Mouse (Mus musculus): ENCODE measurements around the gene Fbxw8.

DNA sequence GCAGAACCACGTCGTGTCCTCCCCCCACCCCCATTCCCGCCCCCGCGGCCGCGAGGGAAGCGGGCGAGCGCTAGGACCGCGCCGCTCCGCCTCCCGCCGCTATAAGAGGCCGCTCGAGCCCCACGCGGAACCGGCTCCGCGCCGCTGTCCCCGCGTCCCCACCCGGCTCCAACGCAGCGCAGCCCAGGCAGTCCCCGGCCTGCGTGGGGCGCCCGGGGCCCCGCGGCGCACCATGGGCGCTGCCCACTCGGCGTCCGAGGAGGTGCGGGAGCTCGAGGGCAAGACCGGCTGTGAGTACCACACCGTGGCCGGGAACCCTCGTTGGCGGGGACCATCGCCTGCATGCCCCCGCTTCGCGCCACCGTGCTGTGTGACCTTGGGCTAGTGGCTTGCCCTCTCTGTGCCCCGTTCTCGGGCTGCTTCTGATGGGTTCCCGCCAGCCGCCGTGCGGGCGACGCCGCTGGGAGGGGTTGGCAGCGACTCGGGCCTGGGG is 127.5 kb downstream of the Fbxw8 start, which contains the start of gene Tesc:
- TF ChIP-seq CTCF (IDR thresholded peaks at IDR 0.05; ENCODE audit: borderline replicate concordance, control insufficient read depth, extremely low read depth, insufficient read depth, low read length, poor library complexity) = no peak
- TF ChIP-seq POLR2A (IDR thresholded peaks at IDR 0.05; ENCODE audit: control insufficient read depth, extremely low read depth, insufficient read depth, low read length, poor library complexity) = no peak
